Mouse (Mus musculus) spleen, adult 2 months (tissue): ENCODE measurements around the gene Fam20a.

ENCODE experiments used
- CTCF ChIP-seq: fragments of 200-500 bp; IDR thresholded peaks from 2 replicates; pipeline ENCODE4 v1.5.1; 2011; ENCODE audit warnings: mild to moderate bottlenecking, inconsistent platforms; ENCODE audit not compliant: insufficient read depth, insufficient read length, insufficient replicate concordance; ENCODE audit errors: extremely low read depth
- POLR2A ChIP-seq: fragments of 200-500 bp; IDR thresholded peaks from 2 replicates; pipeline ENCODE4 v1.6.1; 2011; ENCODE audit warnings: low read depth, low read length, inconsistent platforms

- TF ChIP-seq CTCF (no peak), POLR2A (no peak)
These were observed 43.8 kb downstream of the Fam20a start for GRCm38 (mm10) chr11:109678291-109678690.
